Mouse (Mus musculus): ENCODE measurements around the gene Sgce.

DNA sequence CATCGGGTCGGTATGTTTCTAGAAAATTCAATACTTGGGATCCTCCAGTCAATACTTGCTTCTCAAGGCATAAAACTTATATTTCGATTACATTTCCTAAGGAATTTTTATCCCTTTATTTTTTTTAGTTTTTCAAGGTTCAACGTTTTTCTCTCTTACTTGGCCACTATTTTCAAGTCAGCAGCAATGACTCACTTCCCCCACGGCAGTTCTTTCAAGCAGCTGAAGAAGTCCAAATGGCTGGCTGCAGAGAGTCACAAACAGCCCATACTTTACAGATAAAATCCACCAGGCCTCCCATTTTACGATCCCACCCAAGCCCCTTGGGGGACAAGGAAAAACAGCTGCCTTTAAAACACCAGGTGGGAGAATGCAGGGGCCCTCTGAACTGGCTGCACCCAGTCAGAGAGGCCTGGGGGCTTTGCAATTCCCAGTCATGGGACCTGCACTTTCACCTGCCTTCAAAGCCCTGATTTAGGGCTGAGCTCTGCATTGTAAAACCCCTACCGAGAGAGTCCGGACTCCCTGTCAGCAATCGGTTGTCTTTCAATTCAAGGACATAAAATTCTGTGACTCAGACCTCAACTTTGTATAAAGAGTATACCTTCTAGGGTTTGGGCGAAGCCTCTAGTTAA is 62.2 kb downstream of the Sgce start:
- no peak for TF ChIP-seq POLR2A (IDR thresholded peaks at IDR 0.05; ENCODE audit: borderline replicate concordance, control insufficient read depth, low read depth, low read length)
- no peak for TF ChIP-seq CTCF (IDR thresholded peaks at IDR 0.05; ENCODE audit: control insufficient read depth, insufficient read depth, low read length)
